Mouse (Mus musculus) natural killer cell, adult 2 months (primary cell): ENCODE results near the gene Stac.

Experiments
- DNase-seq, 2 experiments: peaks; one replicate each; pipeline ENCODE4 v3.0.0; 2022; ENCODE audit warnings: low spot score in 2 of 2

Stac gene

DNA sequence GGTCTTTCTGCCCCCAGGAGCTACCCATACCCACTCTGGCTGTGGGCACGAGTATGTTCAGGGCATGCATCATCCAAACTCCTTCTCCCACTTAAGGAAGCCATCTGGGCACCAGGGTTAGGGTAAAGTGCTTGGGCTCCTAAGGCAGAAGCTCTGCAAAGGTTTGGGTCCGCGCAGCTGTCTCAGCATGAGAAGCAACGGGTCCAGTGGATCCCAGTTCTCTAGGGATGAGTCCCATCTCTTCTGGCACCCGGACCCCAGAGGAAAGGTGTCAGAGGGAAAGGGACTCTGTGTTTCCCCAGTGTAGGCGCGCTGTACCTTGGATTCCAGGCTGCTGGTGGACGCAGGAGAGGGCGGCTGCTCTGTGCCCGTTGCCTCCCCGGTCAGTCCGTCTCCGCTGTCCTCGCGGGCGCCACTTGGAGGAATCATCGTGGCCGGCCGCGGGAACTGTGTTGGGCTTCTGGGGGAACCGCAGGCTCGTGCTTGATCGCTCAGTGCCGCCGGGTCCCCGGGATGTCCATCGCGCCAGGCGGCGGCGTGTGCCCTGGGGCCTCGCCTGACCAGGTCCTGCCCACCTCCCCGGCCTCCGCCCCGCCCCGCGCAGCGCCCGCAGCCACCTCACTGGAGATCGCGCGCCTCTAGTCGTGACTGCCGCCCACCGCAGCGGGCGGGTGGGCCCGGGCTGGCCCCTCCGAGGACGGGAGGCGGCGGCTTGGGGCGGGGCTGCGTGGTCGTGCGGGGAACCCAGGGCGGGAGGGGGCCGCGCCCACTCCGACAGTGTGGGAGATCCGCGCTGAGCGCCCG, at the start of gene Stac:
Gene Stac (minus strand): TSS at position 669 of the 804 bp plus-strand sequence.
- DNase-seq: no peak

DNA sequence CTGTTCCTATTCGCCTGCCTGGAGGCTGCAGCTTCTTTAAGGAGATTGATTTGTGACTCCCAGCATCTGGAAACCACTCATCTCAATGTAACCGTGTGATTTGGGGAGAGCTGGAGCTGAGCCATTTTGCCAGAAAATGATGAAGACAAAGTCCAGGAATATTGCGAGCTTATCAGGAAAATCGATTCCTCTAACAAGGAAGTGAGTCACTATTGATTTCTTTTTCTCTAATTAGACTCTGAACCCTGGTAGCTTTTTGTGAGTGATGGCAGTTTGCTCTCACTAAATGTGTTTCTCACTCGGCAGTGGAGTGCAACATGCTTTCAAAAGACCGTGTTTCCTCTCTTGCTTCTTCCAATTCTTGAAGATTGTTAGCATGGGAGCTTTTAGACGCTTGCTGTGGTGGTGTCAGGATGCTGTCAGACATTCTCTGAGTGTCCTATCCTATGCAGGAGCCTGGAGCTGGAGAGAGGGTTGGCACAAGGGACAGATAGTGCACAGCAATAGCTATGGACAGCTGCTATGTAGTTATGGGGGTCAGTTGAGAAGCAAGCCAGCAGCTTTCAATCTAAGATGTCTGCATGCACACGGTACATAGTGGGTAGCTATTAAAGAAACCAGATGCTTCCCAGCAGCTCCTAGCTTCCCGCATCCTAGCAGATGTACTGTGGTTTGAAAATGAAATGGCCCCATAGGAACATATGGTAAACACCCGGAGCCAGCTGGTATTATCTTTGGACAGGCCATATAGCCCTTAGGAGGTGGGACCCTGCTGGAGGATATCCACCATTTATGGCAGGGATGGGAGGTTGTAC, 49.5 kb upstream of the Stac start:
- DNase-seq: no peak

DNA sequence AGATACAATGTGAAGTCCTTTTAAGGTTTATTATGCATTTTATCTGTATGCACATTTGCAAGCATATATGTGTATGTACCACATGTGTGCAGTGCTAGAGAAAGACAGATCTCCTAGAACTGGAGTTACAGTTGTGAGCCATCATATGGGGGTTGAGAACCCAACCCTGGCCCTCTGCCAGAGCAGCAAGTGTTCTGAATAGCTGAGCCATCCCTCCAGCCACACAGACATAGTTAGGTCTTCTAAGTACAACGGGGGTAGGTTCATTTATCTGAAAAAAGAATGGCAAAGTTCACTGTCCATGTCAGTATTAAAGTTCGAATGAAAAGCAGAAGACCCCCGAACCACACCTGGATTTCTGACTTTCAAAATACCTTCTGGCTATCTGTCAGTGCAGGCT, 48.9 kb upstream of the Stac start:
- no peak for DNase-seq

DNA sequence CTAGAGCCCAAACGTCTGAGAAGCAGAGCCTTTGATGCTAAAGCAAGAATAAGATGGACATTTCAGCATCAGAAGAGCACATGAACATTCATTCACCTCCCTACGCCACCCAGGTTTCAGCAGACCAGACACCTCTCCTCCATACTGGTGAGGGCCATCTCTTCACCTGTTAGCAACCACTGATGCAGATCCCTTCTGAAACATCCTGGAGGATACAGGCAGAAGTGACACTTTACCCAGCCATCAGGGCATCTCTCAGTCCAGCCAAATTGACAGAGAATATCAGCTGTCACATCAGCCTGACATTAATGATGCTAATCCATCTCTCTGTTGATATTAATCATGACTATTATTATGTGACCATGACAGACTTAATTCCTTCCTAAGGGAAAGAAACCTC, 47.6 kb upstream of the Stac start:
- no peak for DNase-seq

DNA sequence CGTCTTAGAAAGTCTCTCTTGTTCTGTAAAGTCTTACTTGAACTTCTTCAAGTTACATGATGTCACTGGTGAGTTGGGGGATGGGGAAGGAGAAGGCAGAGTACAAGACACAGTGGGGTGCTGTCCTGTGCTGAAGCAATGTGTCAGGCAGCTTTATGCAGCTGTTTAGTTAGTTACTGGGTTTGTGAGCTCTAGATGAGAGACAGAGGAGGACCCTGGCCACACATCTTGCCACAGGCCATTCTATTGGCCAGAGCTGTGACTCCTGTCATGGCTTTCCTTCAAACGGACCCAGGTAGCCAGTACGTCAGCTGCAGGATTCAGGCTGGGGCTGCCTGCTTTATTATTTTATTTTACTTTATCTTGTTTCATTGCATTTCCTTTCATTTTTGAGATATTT, 45.8 kb upstream of the Stac start:
- DNase-seq: no peak

DNA sequence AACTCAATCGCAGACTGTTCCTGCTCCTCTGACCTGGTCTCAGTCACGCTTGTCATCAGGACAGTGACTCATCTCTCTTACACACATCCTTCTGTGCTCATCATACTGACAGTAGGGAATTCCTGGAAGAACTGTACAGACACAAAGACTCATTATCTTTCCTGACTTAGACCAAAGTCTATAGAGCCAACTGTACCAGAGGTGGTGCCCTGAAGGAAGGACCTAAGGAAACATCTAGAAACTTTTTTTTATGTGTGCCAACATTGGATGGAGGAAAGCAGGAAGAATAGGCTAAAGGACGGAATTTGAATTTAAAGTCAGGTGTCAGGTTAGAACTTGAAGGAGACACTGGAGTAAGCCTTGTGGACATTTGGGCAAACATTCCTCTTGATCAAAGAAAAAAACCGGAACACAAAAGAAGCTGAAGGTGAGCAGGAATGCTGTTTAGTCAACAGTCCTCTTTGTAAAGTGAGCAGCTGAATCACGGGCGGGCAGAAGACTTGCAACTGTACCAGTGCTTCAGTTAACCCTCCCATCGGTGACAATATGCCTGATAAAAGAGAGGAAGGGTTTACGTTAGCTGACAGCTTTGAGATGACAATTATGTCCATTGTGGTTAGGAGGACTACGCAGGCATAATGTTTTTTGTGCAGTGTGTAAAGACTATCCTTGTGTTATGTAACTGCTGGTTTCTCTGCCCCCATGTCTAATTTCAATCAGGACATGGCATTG, 42.0 kb upstream of the Stac start:
- DNase-seq: no peak

DNA sequence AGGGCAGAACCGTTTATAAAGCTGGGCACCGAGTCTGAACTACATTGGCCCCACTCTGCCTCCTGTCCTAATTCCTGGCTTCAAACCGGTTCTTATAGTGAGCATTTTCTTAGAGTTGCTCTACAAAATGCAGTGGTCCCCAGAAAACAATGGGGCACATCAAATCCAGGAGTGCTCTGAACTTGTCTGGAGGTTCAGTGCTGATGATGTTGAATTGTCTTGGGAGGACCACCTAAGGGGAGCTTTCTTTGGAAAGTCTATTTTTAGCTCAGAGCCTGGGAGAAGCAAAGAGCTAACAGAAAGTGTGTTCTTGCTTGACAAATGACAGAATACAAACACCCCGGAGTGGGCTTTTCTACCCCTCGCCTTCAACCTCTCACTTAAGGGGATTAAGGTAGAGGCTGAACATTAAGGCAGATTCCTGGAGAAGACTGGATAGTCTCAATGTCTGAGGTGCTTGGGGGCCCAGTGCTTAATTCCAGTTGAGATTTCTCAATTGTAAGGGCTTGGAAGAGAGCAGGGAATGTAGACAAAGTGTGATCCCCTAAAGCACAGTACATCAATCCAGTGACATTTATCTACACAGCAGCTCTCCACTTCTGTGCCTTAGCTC, 34.9 kb upstream of the Stac start:
- DNase-seq: no peak

DNA sequence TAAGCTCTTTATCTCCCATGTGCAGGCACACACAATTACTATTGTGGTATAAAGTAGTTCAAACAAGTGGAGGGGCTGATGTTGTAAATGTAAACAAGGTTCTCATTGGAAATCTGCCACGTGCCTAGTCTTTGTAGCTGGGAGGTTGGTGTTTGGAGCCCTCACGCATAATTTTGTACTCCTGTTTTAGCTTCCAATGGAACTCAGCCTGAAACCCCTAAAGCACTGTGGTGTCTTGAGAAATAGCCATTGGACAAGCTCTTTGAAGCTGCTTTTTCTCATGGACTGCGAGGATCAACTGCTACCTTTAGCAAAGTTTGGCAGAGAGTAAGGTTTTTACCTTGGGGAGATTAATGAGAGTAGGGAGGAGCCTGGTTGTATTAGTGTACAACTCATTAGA, 24.3 kb upstream of the Stac start:
- DNase-seq: no peak

DNA sequence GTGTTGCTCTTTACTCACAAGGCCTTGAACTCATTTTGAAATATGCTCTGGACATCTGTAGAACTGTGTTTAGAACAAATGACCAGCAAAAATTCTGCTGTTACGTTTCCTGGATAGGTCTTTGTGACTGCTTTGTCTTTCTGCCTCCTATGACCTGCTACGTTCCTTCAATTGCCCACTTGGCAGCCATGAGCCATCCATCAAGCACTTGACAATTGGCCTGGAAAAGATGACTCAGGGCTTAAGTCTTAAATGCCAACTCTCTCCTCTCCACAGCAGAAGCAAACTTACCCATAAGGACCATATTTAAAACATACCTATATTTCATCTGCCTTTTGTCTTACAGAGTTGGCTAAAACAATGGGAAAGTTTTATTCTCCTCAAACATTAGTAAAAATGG, 10.0 kb upstream of the Stac start:
- DNase-seq: no peak

DNA sequence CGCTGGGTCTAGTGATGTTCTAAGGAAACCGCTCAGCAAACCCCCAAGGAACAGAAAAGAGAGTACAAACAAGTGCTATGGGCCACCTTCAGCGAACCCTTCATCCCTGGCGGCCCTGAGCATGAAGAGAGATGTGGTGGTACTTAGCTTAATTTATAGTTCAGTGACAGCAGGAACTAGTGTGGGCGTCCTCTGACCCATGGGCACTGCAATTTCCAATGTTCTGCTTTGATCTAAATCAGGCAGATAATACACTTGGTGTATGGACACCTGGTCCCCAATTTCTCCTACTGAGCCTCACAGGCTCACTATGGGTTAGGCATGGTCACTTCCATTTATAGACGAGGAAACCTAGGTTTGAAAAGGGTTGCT, 322 bp upstream of the Stac start:
- DNase-seq: no peak

DNA sequence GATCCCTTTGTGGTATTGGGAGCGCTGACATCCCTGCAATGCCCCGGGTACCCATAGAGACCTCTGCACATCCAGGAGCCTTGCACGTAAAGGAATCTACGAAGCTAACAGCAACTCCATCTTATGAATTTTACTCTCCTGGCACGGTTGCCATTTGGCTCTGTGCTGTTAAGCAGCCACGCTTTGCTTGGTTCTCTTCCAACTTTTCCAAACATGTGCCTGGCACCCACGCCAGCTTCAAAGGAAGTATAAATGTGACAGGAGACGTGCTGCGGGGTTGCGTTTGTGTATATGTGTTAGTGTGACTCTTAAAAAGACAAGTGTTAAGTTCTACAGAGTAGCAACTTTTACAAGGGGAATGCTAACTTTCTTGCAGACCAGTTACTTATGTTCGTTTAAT, 1.0 kb downstream of the Stac start:
- no peak for DNase-seq

DNA sequence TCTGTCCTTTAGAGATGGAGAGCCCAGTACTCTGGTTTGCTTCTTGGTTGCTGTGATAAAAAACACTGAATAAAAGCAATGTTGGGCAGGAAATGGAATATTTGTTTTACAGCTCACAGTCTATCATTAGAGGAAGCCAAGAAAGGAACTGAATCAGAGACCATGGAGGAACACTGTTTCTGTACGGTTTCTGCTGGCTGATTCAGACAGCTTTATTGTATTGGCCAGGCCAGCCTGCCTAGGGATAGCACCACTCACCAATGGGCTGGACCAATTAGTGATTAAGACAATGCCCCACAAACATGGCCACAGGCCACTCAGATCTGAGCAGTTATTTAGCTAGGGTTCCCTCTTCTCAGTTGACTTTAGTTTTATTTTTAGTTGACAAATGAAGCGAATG, 6.0 kb downstream of the Stac start:
- DNase-seq: no peak

DNA sequence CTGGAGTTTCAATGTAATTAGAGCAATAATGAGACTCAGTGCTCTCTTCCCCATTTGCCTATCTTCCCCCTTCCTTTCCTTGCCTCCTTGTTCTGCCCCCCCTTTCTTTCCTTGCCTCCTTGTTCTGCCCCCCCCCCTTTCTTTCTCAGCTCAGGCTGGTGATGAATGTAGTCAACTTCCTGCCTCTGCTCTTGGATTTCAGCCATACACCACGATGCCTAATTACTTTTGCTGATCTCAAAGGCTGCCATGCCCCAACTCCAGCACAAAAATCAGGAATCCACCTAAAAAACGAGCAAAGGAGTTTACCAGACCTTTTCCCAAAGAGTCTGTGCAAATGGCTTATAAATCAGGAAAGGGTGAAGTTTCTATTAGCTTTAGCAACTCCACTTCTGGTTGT, 10.6 kb downstream of the Stac start:
- DNase-seq: no peak

DNA sequence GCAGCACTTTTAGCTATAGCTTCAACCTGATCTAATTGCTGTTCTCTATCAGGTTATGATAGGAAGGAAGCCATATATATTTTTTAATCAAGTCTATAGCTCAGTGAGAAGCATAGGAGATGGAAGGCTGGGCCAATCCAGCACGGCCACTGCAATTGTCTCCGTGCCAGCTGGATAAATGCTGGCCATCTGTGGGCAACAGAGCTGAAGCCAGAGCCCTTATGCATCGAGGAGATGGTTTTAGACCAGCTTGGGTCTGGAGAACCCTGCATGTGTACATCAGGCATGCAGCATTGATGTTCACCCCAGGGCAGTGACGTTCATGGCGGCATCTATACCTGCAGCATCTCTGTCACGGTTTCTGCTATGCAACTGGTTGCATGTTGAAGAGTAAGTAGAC, 20.3 kb downstream of the Stac start:
- no peak for DNase-seq

DNA sequence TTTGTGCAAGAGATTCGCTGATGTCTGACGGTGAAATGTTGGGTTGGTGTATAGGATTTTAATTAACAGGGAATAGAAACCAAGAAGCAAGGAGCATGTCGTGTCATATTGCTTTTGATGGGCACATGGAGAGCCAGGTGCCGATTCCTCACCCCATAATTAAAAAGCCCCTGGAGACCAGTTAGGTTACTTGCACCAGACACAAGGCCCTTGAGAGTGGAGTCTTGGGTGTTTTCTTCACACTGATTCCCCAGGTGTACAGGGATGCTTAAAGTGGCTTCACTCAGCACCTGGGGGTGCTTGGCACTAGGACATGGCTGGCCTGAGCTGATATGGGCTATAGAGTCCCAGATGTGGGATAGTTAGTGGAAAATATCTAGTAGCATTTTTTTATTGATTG, 35.1 kb downstream of the Stac start:
- DNase-seq: no peak

DNA sequence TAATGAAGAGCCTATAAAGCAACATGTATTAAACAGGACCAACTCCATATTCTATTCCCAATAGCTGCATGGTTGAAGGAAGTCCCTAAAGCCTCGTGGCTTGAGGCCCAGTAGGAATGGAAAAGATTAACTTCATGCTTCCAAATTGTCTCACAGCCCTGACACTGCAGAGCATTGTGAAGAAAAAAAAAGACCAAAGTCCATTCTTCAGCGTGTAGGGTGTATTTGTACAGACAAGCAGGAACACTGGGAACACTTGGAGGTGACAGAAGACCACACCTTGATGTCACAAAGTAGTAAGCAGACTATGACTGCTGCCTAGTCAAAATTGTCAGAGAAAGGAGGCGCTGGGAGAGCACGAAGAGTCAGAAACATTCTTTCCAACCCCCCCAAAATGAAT, 45.9 kb downstream of the Stac start:
- no peak for DNase-seq

DNA sequence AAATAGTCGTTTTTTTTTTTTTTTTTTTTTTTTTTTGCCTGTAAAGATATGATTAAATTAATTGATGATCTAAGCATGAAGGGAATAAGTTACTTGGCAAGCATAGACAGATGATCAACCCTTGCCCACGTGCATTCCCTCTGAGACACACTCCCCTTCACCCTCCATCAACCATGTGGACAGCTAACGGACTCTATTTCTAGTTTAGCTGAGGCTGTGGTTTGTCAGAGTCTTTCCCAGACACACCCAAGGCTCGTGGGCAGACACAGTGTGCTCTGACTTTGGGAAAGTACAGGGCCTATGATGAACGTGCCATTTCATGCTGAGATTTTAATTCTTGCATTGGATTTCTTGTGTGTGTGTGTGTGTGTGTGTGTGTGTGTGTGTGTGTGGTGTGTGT, 46.8 kb downstream of the Stac start:
- no peak for DNase-seq

DNA sequence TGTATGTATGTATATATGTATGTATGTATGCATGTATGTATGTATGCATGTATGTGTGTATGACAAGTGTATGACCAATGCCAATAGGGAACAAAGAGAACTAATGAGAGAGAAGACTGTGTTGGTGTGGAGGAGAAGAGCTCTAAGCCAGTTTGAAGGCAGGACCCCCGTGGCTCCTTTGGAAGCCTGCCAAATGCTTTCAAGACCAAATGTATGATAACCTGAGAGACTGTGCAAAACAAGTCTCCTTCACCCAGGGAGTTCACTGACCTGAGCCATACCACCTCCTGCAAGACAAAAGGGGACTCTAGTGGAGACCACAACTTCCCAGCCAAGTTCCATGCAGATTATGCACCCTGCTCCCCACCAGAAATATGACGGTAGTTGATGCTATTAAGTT, 52.5 kb downstream of the Stac start:
- DNase-seq: no peak

DNA sequence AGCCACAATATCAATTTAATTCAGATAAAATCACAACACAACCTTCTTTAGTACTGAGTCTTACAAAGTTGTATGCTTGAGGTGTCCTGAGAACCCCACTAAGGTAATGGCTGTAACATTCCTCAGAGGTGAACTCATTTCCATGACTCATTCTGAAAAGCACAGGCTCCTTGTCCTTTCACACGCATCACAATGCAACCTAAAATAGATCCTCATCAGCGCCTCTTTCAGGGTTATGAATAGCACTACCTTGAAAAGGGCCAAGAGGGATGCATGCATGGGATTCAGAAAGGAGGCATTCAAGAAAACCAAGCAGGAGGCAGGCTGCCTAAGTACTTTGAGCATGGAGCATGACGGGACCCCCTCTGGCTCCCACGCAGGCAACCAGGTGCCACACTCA, 57.3 kb downstream of the Stac start:
- no peak for DNase-seq

DNA sequence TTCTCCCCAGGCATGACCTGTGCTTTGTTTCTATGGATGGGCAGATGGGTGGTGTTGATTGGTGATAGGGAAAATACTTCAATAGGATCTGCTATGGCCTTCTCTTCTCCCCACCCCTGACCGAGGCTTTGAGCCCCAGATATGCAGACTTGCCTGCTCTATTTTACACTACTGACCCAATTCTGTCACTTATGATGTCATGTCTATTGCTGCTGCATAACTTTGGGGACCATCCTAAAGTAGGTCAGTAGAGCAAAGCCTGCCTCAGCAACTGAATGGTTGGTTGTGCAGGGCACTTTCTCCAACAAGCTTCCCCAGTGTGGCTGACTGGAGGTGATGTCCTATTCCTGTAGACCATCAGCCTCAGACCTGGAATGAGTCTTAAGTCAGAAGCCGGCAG, 69.0 kb downstream of the Stac start:
- no peak for DNase-seq

DNA sequence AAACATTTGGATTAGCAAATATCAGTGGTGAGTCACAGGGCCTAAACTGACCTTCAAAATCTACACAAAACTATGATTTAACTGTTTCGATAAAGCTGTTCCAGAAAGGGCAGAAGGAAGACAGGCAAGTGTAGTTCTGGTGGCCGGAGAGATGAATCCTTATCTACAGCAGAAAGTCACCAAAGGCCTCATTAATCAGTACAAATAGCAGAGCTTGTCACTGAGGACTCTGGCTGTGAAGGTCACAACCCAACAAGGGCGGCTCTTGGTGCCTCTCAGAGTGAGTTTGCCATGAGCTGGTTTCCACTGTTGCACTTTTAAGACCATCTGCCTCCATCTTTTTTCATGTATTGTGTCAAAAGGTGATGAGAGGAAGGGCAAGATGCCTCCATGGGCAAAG, 78.8 kb downstream of the Stac start:
- no peak for DNase-seq

DNA sequence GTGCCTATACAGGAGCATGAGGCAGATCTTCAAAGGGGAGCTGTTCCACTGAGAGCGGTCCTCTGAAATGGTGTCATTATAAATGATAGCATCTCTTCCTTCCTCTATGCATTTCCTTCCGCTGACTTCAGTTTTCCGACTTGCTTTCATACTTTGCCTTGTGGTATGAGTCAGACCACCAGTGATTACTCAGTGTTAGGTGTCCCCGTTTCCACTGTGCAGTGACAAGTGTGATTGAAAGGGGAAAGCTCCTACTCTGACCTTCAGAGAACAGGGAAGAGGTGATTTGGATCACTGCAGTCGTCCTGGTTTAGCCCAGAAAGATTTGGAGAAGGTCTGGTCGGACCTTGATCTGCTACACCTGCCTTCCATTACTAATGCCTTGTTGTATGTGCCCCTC, 81.4 kb downstream of the Stac start:
- DNase-seq: no peak
